Mouse (Mus musculus) lung, postnatal 0 days (tissue): ENCODE results near the gene Gm10644. TPM values are rescaled to one million over a fixed set of nuclear protein-coding genes. Genes with fewer than 3 reads are reported as not detected.

Source experiments
- ATAC-seq: fragments of 200-750 bp; cut with Nextera tagmentation; 2 replicates; pipeline ENCODE4 v1.8.0; 2017; ENCODE audit warnings: moderate library complexity
- DNase-seq: peaks from one replicate; pipeline ENCODE4 v3.0.0-alpha.2; 2016; ENCODE audit warnings: low spot score
- H3K27ac ChIP-seq: fragments of 300-500 bp; sonication (generic); 2 replicates; pipeline ENCODE4 v1.5.1; 2014; ENCODE audit warnings: antibody characterized with exemption, mild to moderate bottlenecking, low read length, mixed read lengths
- H3K27me3 ChIP-seq: fragments of 300-500 bp; sonication (generic); replicated peaks from 2 replicates; pipeline ENCODE4 v1.6.1; 2014; ENCODE audit warnings: low read length, mixed read lengths; ENCODE audit not compliant: insufficient read depth
- H3K36me3 ChIP-seq: fragments of 300-500 bp; sonication (generic); 2 replicates; pipeline ENCODE4 v1.6.1; 2014; ENCODE audit warnings: low read length, mixed read lengths; ENCODE audit not compliant: insufficient read depth
- H3K4me1 ChIP-seq: fragments of 300-500 bp; sonication (generic); 2 replicates; pipeline ENCODE4 v1.6.1; 2014; ENCODE audit warnings: antibody characterized with exemption, low read depth, low read length, mixed read lengths; ENCODE audit not compliant: insufficient read depth
- H3K4me2 ChIP-seq: fragments of 300-500 bp; sonication (generic); replicated peaks from 2 replicates; pipeline ENCODE4 v1.6.1; 2014; ENCODE audit warnings: low read depth, mild to moderate bottlenecking, low read length, moderate library complexity, mixed read lengths
- H3K4me3 ChIP-seq: fragments of 300-500 bp; sonication (generic); 2 replicates; pipeline ENCODE4 v1.5.1; 2014; ENCODE audit warnings: low read depth, low read length
- H3K9ac ChIP-seq: fragments of 300-500 bp; sonication (generic); replicated peaks from 2 replicates; pipeline ENCODE4 v1.6.1; 2014; ENCODE audit warnings: low read depth, mild to moderate bottlenecking
- H3K9me3 ChIP-seq: fragments of 300-500 bp; sonication (generic); 2 replicates; pipeline ENCODE4 v1.6.1; 2016; ENCODE audit warnings: low read length, mixed read lengths
- CTCF ChIP-seq: IDR thresholded peaks from 2 replicates; pipeline ENCODE4 v1.5.1; 2016; ENCODE audit warnings: antibody characterized with exemption, mild to moderate bottlenecking
- EP300 ChIP-seq: IDR thresholded peaks from 2 replicates; pipeline ENCODE4 v1.6.1; 2016; ENCODE audit warnings: antibody characterized with exemption, mild to moderate bottlenecking, control low read depth
- WGBS: fragments of 180-500 bp; shearing (Covaris S2); extraction: QIAGEN DNeasy Blood & Tissue Kit; methylation state at CpG from one replicate; pipeline ENCODE4 v1.1.7; 2014; 5-methylcytosine and 5-hydroxymethylcytosine counted together
- polyA plus RNA-seq: library from polyadenylated mRNA; unstranded; fragments of >200 nt; fragmentation: Nextera tagmentation; extraction: Ambion mirVana; gene quantifications from 2 replicates; pipeline ENCODE4 v1.2.1, GENCODE M21; 2015

Gene Gm10644
- polyA plus RNA-seq, 1 experiment from 2014 or later, result 0.12 TPM

- Histone ChIP-seq H3K4me3 (no peak overlapping the region), H3K9me3 (no peaks in the 10 kb centered on the region), H3K4me1 (peaks cover 11% of the 10 kb centered on the region; the same call in 1 of the 2 replicates), H3K4me2 (no peak overlapping the region), H3K9ac (no peak overlapping the region), H3K27me3 (no peaks in the 10 kb centered on the region), H3K36me3 (peaks cover 4% of the 10 kb centered on the region; the same call in 1 of the 2 replicates), H3K27ac (no peak overlapping the region)
- TF ChIP-seq CTCF (peak; percentile 61), EP300 (no peak)
- ATAC-seq (no peak), DNase-seq (peak; percentile 29)
- 79% methylated on average over 4 of the region's 4 CpGs for WGBS
Measured at GRCm38 (mm10) chr8:83976101-83976630, 21.2 kb upstream of the Gm10644 start.

- no peaks in the 10 kb centered on the region for H3K27me3 ChIP-seq
- H3K9me3 ChIP-seq, result no peaks in the 10 kb centered on the region
- peak overlapping the region; percentile 92 for H3K4me2 ChIP-seq
- H3K4me3 ChIP-seq, result no peak overlapping the region
- TF ChIP-seq EP300, result no peak; the same call in 1 of the 2 replicates
- no peak for TF ChIP-seq CTCF
- ATAC-seq (peak; percentile 4; the same call in 1 of the 2 replicates), DNase-seq (peak; percentile 60)
- H3K36me3 ChIP-seq, result no peaks in the 10 kb centered on the region
- 52% methylated on average over 4 of the region's 4 CpGs for WGBS
- H3K27ac ChIP-seq, result peak overlapping the region; percentile 71; the same call in 1 of the 2 replicates
- H3K4me1 ChIP-seq, result peaks cover 11% of the 10 kb centered on the region; the same call in 1 of the 2 replicates
- H3K9ac ChIP-seq, result no peak overlapping the region
Measured at GRCm38 (mm10) chr8:83974521-83974920, 19.5 kb upstream of the Gm10644 start.

- peaks cover 11% of the 10 kb centered on the region; the same call in 1 of the 2 replicates for H3K4me1 ChIP-seq
- H3K9me3 ChIP-seq, result no peaks in the 10 kb centered on the region
- peak; percentile 21 for ATAC-seq
- H3K4me2 ChIP-seq, result peak overlapping the region; percentile 92
- H3K9ac ChIP-seq, result peak overlapping the region; percentile 76
- H3K4me3 ChIP-seq, result peak overlapping the region; percentile 91
- no peaks in the 10 kb centered on the region for H3K36me3 ChIP-seq
- TF ChIP-seq EP300, result no peak
- TF ChIP-seq CTCF, result no peak
- DNase-seq, result peak; percentile 37
- no peaks in the 10 kb centered on the region for H3K27me3 ChIP-seq
- H3K27ac ChIP-seq, result peak overlapping the region; percentile 71
- WGBS, result 2% methylated on average over 17 of the region's 37 CpGs
Measured at GRCm38 (mm10) chr8:83973161-83974031, 18.4 kb upstream of the Gm10644 start.

- Histone ChIP-seq H3K9me3 (no peaks in the 10 kb centered on the region), H3K9ac (peak within 1 kb of the TSS; percentile 76), H3K4me3 (peak within 1 kb of the TSS; percentile 91), H3K27me3 (no peaks in the 10 kb centered on the region), H3K4me1 (peaks cover 8% of the 10 kb centered on the region; the same call in 1 of the 2 replicates), H3K27ac (peak within 1 kb of the TSS; percentile 71), H3K36me3 (no peaks in the 10 kb centered on the region), H3K4me2 (peak within 1 kb of the TSS; percentile 92)
- ATAC-seq (peak; percentile 99), DNase-seq (peak; percentile 99)
- under 1% methylated on average over 64 of the region's 94 CpGs for WGBS
- TF ChIP-seq EP300, result no peak
- TF ChIP-seq CTCF, result no peak
Measured at GRCm38 (mm10) chr8:83972150-83973120, 17.4 kb upstream of the Gm10644 start, which contains the start of gene Prkaca. Gene Prkaca (plus strand): TSS chr8:83972993.

GRCm38 (mm10) chr8:83971661-83972060, 16.7 kb upstream of the Gm10644 start:
- Histone ChIP-seq H3K36me3 (no peaks in the 10 kb centered on the region), H3K9ac (no peak overlapping the region), H3K27me3 (no peaks in the 10 kb centered on the region), H3K27ac (peak overlapping the region; percentile 43; the same call in 1 of the 2 replicates), H3K4me2 (peak overlapping the region; percentile 92; the same call in 1 of the 2 replicates), H3K4me1 (0 out of 2 replicates have a peak, but pooled peaks cover 2% of the 10 kb centered on the region), H3K4me3 (no peak overlapping the region), H3K9me3 (no peaks in the 10 kb centered on the region)
- DNase-seq (no peak), ATAC-seq (no peak)
- TF ChIP-seq EP300 (no peak), CTCF (no peak)
- 78% methylated on average over 6 of the region's 6 CpGs for WGBS
